Mouse (Mus musculus): ENCODE results near the gene Rps6. TPM values are rescaled to one million over a fixed set of nuclear protein-coding genes. Genes with fewer than 3 reads are reported as not detected.

The Rps6 gene
- total and polyA plus RNA-seq, 3 experiments, result 1,648 to 3,142 TPM; not detected in 1

DNA sequence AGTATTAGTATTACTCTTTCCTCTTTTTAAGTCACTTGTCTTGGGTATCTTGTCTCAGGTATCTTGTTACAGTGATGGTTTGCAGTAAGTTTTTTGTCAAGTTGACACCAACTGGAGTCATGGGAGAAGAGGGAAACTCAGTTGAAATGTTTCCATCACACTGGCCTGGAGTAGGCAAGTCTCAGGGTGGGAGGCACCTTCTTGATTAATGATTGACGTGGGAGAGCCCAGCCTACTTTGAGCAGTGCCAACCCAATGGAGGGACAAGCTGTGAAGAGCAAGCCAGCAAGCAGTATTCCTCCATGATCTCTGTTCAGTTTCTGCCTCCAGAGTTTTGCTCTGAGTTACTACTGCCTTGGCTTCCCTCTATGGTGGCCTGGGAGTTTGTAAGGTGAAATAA lies 48.7 kb upstream of the Rps6 start:
- Histone ChIP-seq H3K79me2 (ENCODE audit: control insufficient read depth, insufficient read depth, low read length, poor library complexity) (no peaks in the 10 kb centered on the region), H3K4me3 (ENCODE audit: control insufficient read depth in 1 of 2, insufficient read depth in 1 of 2, low read depth in 2 of 2, low read length in 2 of 2) (no peak overlapping the region), H3K9me3 (replicated peaks; ENCODE audit: insufficient read depth, low read length) (no peaks in the 10 kb centered on the region), H3K27ac (ENCODE audit: control insufficient read depth, low read depth, low read length) (no peak overlapping the region), H3K27me3 (ENCODE audit: control insufficient read depth in 1 of 2, insufficient read depth in 2 of 2, low read length in 2 of 2) (no peaks in the 10 kb centered on the region; a peak in 1 of 4 replicates), H3K9ac (ENCODE audit: control insufficient read depth, low read depth, low read length, poor library complexity, severe bottlenecking) (no peak overlapping the region), H3K4me1 (ENCODE audit: control insufficient read depth in 1 of 2, insufficient read depth in 2 of 2, low read length in 2 of 2) (peaks cover 0 to 3% of the 10 kb centered on the region in 2 experiments; a peak in 1 of 4 replicates), H3K36me3 (ENCODE audit: control insufficient read depth in 1 of 2, insufficient read depth in 2 of 2, low read length in 2 of 2) (no peaks in the 10 kb centered on the region; a peak in 1 of 4 replicates)
- DNase-seq (ENCODE audit: low read depth, low spot score), result no peak
- TF ChIP-seq RAD21 (IDR thresholded peaks at IDR 0.05; ENCODE audit: low read depth, low read length) (no peak), CHD2 (IDR thresholded peaks at IDR 0.05; ENCODE audit: low read length) (no peak)

DNA sequence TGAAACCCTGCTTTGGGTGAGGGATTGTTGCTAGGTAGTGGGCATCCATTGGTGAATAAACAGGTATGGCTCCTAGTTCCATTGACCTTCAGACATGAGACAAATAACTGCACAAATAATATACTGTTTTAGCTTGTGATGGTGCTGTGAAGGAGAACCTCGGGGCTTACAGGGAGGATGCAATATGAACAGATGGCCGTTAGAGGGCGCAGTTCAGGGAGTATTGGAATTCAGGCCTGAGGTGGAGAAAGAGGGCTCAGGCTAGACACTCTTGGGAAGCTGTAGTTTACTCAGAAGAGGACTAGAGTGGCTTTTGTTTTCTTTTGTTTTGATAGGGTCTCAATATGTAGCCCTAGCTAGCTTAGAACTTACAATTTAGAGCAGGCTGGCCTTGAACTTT lies 47.8 kb upstream of the Rps6 start:
- no peaks in the 10 kb centered on the region; a peak in 1 of 4 replicates for H3K27me3 ChIP-seq (ENCODE audit: control insufficient read depth in 1 of 2, insufficient read depth in 2 of 2, low read length in 2 of 2)
- DNase-seq (ENCODE audit: low read depth, low spot score), result peak; percentile 62
- H3K36me3 ChIP-seq (ENCODE audit: control insufficient read depth in 1 of 2, insufficient read depth in 2 of 2, low read length in 2 of 2), result no peaks in the 10 kb centered on the region; a peak in 1 of 4 replicates
- H3K4me3 ChIP-seq (ENCODE audit: control insufficient read depth in 1 of 2, insufficient read depth in 1 of 2, low read depth in 2 of 2, low read length in 2 of 2), result no peak overlapping the region
- H3K27ac ChIP-seq (ENCODE audit: control insufficient read depth, low read depth, low read length), result no peak overlapping the region
- no peaks in the 10 kb centered on the region for H3K79me2 ChIP-seq (ENCODE audit: control insufficient read depth, insufficient read depth, low read length, poor library complexity)
- no peak overlapping the region for H3K9ac ChIP-seq (ENCODE audit: control insufficient read depth, low read depth, low read length, poor library complexity, severe bottlenecking)
- peaks cover 0 to 3% of the 10 kb centered on the region in 2 experiments; a peak in 1 of 4 replicates for H3K4me1 ChIP-seq (ENCODE audit: control insufficient read depth in 1 of 2, insufficient read depth in 2 of 2, low read length in 2 of 2)
- TF ChIP-seq SMC3 (IDR thresholded peaks at IDR 0.05; ENCODE audit: low read depth, low read length) (peak; percentile 29), MAX (IDR thresholded peaks at IDR 0.05; ENCODE audit: low read length) (no peak), CTCF (IDR thresholded peaks at IDR 0.05 in 2 of 3, conservative IDR thresholded peaks at IDR 0.05 in 1 of 3; ENCODE audit: control insufficient read depth in 1 of 3, insufficient read depth in 1 of 3, low read depth in 2 of 3, low read length in 3 of 3, poor library complexity in 1 of 3, severe bottlenecking in 1 of 3) (peak; percentile 65 to 74 (median 73))
- H3K9me3 ChIP-seq (replicated peaks; ENCODE audit: insufficient read depth, low read length), result no peaks in the 10 kb centered on the region

DNA sequence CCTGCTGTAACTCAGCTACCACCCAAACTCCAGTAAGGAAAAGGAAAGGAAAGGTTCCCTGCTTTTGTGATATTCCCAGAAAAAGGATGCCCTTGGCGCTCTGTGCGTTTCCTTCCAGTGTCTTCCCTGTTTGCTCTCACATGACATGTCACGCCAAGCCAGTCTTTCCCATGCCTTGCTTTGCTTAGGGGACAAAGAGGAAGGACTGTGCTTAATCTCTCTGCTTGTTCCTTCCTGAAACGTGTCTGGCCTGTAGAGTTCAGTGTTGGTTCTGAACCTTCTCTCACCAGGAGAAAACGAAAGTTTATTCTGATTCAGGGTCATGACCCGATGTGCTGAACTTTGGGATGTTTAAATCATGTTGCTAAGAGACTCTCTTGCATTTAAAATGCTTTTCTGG lies 45.1 kb upstream of the Rps6 start:
- no peaks in the 10 kb centered on the region for H3K27me3 ChIP-seq (ENCODE audit: control insufficient read depth in 1 of 2, insufficient read depth in 2 of 2, low read length in 2 of 2)
- H3K4me3 ChIP-seq (ENCODE audit: control insufficient read depth in 1 of 2, insufficient read depth in 1 of 2, low read depth in 2 of 2, low read length in 2 of 2), result peak overlapping the region in 1 of 2 experiments; percentile 37; a peak in 1 of 4 replicates
- H3K36me3 ChIP-seq (ENCODE audit: control insufficient read depth in 1 of 2, insufficient read depth in 2 of 2, low read length in 2 of 2), result no peaks in the 10 kb centered on the region; a peak in 1 of 4 replicates
- peak; percentile 42 for DNase-seq (ENCODE audit: low read depth, low spot score)
- no peak overlapping the region for H3K9ac ChIP-seq (ENCODE audit: control insufficient read depth, low read depth, low read length, poor library complexity, severe bottlenecking)
- TF ChIP-seq ETS1 (IDR thresholded peaks at IDR 0.05; ENCODE audit: low read depth, low read length) (0 out of 2 replicates have a peak, but pooled peaks have one; percentile 15), MYC (IDR thresholded peaks at IDR 0.05; ENCODE audit: low read depth, low read length) (no peak), E2F4 (IDR thresholded peaks at IDR 0.05; ENCODE audit: borderline replicate concordance, low read depth, low read length) (no peak), SMC3 (IDR thresholded peaks at IDR 0.05; ENCODE audit: low read depth, low read length) (no peak), JUND (IDR thresholded peaks at IDR 0.05; ENCODE audit: low read depth, low read length) (no peak), MAZ (IDR thresholded peaks at IDR 0.05; ENCODE audit: low read depth, low read length) (no peak), USF1 (IDR thresholded peaks at IDR 0.05; ENCODE audit: low read depth, low read length) (no peak), ZKSCAN1 (IDR thresholded peaks at IDR 0.05; ENCODE audit: low read depth, low read length) (no peak), RCOR1 (IDR thresholded peaks at IDR 0.05; ENCODE audit: low read depth, low read length) (no peak)
- no peaks in the 10 kb centered on the region for H3K79me2 ChIP-seq (ENCODE audit: control insufficient read depth, insufficient read depth, low read length, poor library complexity)
- H3K27ac ChIP-seq (ENCODE audit: control insufficient read depth, low read depth, low read length), result no peak overlapping the region
- H3K9me3 ChIP-seq (replicated peaks; ENCODE audit: insufficient read depth, low read length), result no peaks in the 10 kb centered on the region
- peaks cover 0 to 3% of the 10 kb centered on the region in 2 experiments; a peak in 1 of 4 replicates for H3K4me1 ChIP-seq (ENCODE audit: control insufficient read depth in 1 of 2, insufficient read depth in 2 of 2, low read length in 2 of 2)

All from MEL (cell line).